Mouse (Mus musculus) liver, postnatal 0 days (tissue): ENCODE data around the gene Plekho2. TPM values are rescaled to one million over a fixed set of nuclear protein-coding genes. Genes with fewer than 3 reads are reported as not detected.

Source experiments
- ATAC-seq: fragments of 200-750 bp; cut with Nextera tagmentation; 2 replicates; pipeline ENCODE4 v1.8.0; 2017; ENCODE audit warnings: mild to moderate bottlenecking, moderate library complexity
- DNase-seq: peaks from one replicate; pipeline ENCODE4 v3.0.0-alpha.2; 2016
- H3K27ac ChIP-seq: fragments of 300-500 bp; sonication (generic); 2 replicates; pipeline ENCODE4 v1.5.1; 2014; ENCODE audit warnings: antibody characterized with exemption, moderate library complexity, mild to moderate bottlenecking, low read depth
- H3K27me3 ChIP-seq: fragments of 300-500 bp; sonication (generic); 2 replicates; pipeline ENCODE4 v1.6.1; 2014; ENCODE audit warnings: low read length, control low read depth, mixed read lengths; ENCODE audit not compliant: insufficient read depth
- H3K36me3 ChIP-seq: fragments of 300-500 bp; sonication (generic); replicated peaks from 2 replicates; pipeline ENCODE4 v1.6.1; 2014; ENCODE audit warnings: mild to moderate bottlenecking, control low read depth, low read length, moderate library complexity, mixed read lengths; ENCODE audit not compliant: insufficient read depth
- H3K4me1 ChIP-seq: fragments of 300-500 bp; sonication (generic); 2 replicates; pipeline ENCODE4 v1.6.1; 2014; ENCODE audit warnings: antibody characterized with exemption, mild to moderate bottlenecking, control low read depth; ENCODE audit not compliant: insufficient read depth
- H3K4me2 ChIP-seq: fragments of 300-500 bp; sonication (generic); 2 replicates; pipeline ENCODE4 v1.6.1; 2014; ENCODE audit warnings: low read depth, mild to moderate bottlenecking, low read length, moderate library complexity, mixed read lengths
- H3K4me3 ChIP-seq: fragments of 300-500 bp; sonication (generic); 2 replicates; pipeline ENCODE4 v1.5.1; 2014; ENCODE audit warnings: low read depth, low read length
- H3K9ac ChIP-seq: fragments of 300-500 bp; sonication (generic); replicated peaks from 2 replicates; pipeline ENCODE4 v1.6.1; 2014; ENCODE audit warnings: mild to moderate bottlenecking, moderate library complexity
- H3K9me3 ChIP-seq: fragments of 300-500 bp; sonication (generic); 2 replicates; pipeline ENCODE4 v1.6.1; 2016; ENCODE audit warnings: mild to moderate bottlenecking, control low read depth, low read length, mixed read lengths
- CTCF ChIP-seq: sonication (generic); IDR thresholded peaks from 2 replicates; pipeline ENCODE4 v1.5.1; 2016; ENCODE audit warnings: antibody characterized with exemption, low read depth
- EP300 ChIP-seq: IDR thresholded peaks from 2 replicates; pipeline ENCODE4 v1.6.1; 2016; ENCODE audit warnings: antibody characterized with exemption, low read depth, mild to moderate bottlenecking
- WGBS: fragments of 180-500 bp; shearing (Covaris S2); extraction: QIAGEN DNeasy Blood & Tissue Kit; methylation state at CpG from one replicate; pipeline ENCODE4 v1.1.7; 2014; ENCODE audit not compliant: insufficient replicate concordance; 5-methylcytosine and 5-hydroxymethylcytosine counted together
- polyA plus RNA-seq: library from polyadenylated mRNA; unstranded; fragments of >200 nt; fragmentation: Nextera tagmentation; extraction: Ambion mirVana; gene quantifications from 2 replicates; pipeline ENCODE4 v1.2.1, GENCODE M21; 2015

The Plekho2 gene
- polyA plus RNA-seq, 1 experiment from 2014 or later = 14.5 TPM

GRCm38 (mm10) chr9:65578801-65579249, 1.0 kb downstream of the Plekho2 start:
- peak; percentile 60 for DNase-seq
- H3K4me1 ChIP-seq = peaks cover 47% of the 10 kb centered on the region
- peak overlapping the region; percentile 82 for H3K4me2 ChIP-seq
- H3K27me3 ChIP-seq = no peaks in the 10 kb centered on the region
- H3K9ac ChIP-seq = peak overlapping the region; percentile 71
- peak overlapping the region; percentile 72 for H3K4me3 ChIP-seq
- WGBS = 18% methylated on average over 9 of the region's 9 CpGs
- peak overlapping the region; percentile 97 for H3K27ac ChIP-seq
- no peak for ATAC-seq
- peaks cover 9% of the 10 kb centered on the region; the same call in 1 of the 2 replicates for H3K36me3 ChIP-seq
- TF ChIP-seq CTCF = no peak
- TF ChIP-seq EP300 = no peak
- no peaks in the 10 kb centered on the region for H3K9me3 ChIP-seq

GRCm38 (mm10) chr9:65577511-65578196, 2.2 kb downstream of the Plekho2 start:
- Histone ChIP-seq H3K4me3 (peak overlapping the region; percentile 72), H3K9ac (peak overlapping the region; percentile 71)

GRCm38 (mm10) chr9:65576861-65577510, 2.9 kb downstream of the Plekho2 start:
- no peak for DNase-seq
- peak overlapping the region; percentile 43 for H3K9ac ChIP-seq
- WGBS = 42% methylated on average over 7 of the region's 7 CpGs
- H3K9me3 ChIP-seq = no peaks in the 10 kb centered on the region
- H3K36me3 ChIP-seq = peaks cover 25% of the 10 kb centered on the region
- TF ChIP-seq EP300 (0 out of 2 replicates have a peak, but pooled peaks have one; percentile 21), CTCF (no peak)
- H3K27me3 ChIP-seq = no peaks in the 10 kb centered on the region
- H3K4me2 ChIP-seq = peak overlapping the region; percentile 82
- no peak for ATAC-seq
- peaks cover 43% of the 10 kb centered on the region for H3K4me1 ChIP-seq
- H3K27ac ChIP-seq = peak overlapping the region; percentile 97
- H3K4me3 ChIP-seq = peak overlapping the region; percentile 72

More at GRCm38 (mm10) chr9:65577511-65578196, 2.2 kb downstream of the Plekho2 start:
- ATAC-seq = no peak
- Histone ChIP-seq H3K27ac (peak overlapping the region; percentile 97), H3K9me3 (no peaks in the 10 kb centered on the region), H3K36me3 (peaks cover 20% of the 10 kb centered on the region), H3K4me1 (peaks cover 43% of the 10 kb centered on the region), H3K4me2 (peak overlapping the region; percentile 82), H3K27me3 (no peaks in the 10 kb centered on the region)
- TF ChIP-seq CTCF = peak; percentile 52
- no peak for TF ChIP-seq EP300
- no peak for DNase-seq
- WGBS = 89% methylated on average over 4 of the region's 4 CpGs

- Histone ChIP-seq H3K4me2 (peak overlapping the region; percentile 82), H3K4me3 (peak overlapping the region; percentile 17), H3K9ac (peak overlapping the region; percentile 51; the same call in 1 of the 2 replicates), H3K36me3 (peaks cover 35% of the 10 kb centered on the region), H3K27ac (peak overlapping the region; percentile 79), H3K4me1 (peaks cover 39% of the 10 kb centered on the region), H3K27me3 (no peaks in the 10 kb centered on the region), H3K9me3 (no peaks in the 10 kb centered on the region)
- no peak for TF ChIP-seq EP300
- no peak for TF ChIP-seq CTCF
- 47% methylated on average over 8 of the region's 8 CpGs for WGBS
- ATAC-seq (no peak), DNase-seq (peak; percentile 74)
These were observed 4.2 kb downstream of the Plekho2 start for GRCm38 (mm10) chr9:65575393-65576196.

- peaks cover 38% of the 10 kb centered on the region for H3K4me1 ChIP-seq
- ATAC-seq (peak; percentile 62), DNase-seq (peak; percentile 50)
- TF ChIP-seq EP300 = peak; percentile 68; the same call in 1 of the 2 replicates
- TF ChIP-seq CTCF = no peak
- peak overlapping the region; percentile 26 for H3K9ac ChIP-seq
- H3K27me3 ChIP-seq = no peaks in the 10 kb centered on the region
- H3K9me3 ChIP-seq = no peaks in the 10 kb centered on the region
- peak overlapping the region; percentile 15; the same call in 1 of the 2 replicates for H3K4me3 ChIP-seq
- H3K4me2 ChIP-seq = peak overlapping the region; percentile 82
- WGBS = 59% methylated on average over 11 of the region's 11 CpGs
- H3K27ac ChIP-seq = peak overlapping the region; percentile 79
- peaks cover 41% of the 10 kb centered on the region for H3K36me3 ChIP-seq
These were observed 5.1 kb downstream of the Plekho2 start for GRCm38 (mm10) chr9:65574513-65575392.
